Mouse (Mus musculus): ENCODE measurements around the gene Dxo.
"Not testable (repeated sequence)": the region's sequence is repeated elsewhere in the genome, so short reads cannot be mapped to it uniquely, and the experiment has no call there.

Dxo gene

GRCm38 (mm10) chr17:34836856-34837221, at the start of gene Dxo, which contains the start of gene Stk19:
Gene Dxo, plus strand, starts transcription at chr17:34837019.
Gene Stk19, minus strand, starts transcription at chr17:34836945.
- DNase-seq (ENCODE audit: low spot score): peak; percentile 98

DNA sequence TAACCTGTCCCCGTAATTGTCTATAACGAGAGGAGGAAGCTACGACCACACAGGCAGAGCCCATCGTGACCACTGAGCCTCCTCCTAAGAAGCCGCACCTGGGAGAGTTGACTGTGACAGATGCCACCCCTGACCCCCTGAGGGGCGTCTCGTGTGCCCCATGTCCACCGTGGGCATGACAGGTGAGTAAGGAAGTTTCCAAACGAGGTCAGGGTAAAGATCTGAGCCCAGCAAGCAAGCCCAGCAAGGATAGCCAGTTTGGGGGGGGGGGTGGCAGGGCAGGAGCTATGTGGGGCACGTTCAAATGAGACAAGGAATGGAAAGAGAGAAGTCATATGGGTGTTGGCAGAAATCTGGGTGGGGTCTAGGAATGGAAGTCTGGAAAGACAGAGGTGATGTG, 41.8 kb upstream of the Dxo start:
- DNase-seq (ENCODE audit: low spot score): no peak

DNA sequence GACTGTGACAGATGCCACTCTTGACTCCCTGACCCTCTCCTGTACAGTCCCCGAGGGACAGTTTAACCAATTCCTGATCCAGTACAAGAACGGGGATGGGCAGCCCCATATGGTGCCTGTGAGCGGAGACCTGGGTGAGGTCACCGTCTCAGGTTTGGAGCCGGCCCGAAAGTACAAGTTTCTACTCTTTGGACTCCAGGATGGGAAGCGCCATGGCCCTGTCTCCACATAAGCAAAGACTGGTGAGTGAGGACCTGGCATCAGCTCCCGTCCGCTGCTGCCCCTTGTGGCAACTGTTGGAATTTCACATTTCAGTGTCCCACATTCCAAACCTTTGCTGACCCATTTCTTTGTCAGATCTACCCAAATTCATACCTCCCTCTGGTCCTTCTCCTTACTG, 41.2 kb upstream of the Dxo start:
- DNase-seq (ENCODE audit: low spot score): peak; percentile 39

DNA sequence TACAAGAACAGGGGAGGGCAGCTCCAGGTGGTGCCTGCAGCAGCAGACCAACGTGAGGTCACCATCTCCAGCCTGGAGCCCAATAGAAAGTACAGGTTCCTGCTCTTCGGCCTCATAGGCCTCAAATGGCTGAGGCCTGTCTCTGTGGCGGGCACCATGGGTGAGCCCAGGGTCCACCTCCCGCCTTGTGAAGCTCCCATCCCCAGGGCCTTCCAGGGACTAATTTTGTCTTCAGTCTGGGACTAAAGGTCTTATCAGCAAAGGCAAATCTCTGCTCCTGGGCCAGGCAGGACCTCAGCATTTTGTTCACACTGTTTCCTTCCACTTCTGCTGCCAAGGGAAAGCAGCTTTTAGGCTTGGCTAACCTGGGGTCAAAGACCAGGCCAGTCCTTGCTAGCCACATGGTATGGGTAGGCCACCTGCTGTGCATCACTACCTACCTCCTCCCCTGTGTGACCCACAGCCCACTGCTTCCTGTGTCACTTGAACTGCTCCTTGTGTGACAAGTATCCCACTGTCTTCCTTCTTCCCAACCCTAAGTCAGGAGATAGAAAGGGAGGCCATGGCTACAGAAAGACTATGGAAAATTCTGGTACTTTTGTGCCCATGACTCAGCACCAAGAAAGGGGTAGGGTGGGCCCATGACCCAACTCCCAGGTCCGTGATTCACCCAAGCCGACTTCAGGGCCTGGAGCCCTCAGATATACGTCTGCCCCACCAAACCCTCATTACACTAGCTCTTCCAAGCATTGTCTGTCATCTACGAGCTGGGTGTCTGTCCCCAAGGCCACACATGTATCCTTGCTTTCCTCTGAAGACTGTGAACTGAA, 40.3 kb upstream of the Dxo start:
- no peak for DNase-seq (ENCODE audit: low spot score)

DNA sequence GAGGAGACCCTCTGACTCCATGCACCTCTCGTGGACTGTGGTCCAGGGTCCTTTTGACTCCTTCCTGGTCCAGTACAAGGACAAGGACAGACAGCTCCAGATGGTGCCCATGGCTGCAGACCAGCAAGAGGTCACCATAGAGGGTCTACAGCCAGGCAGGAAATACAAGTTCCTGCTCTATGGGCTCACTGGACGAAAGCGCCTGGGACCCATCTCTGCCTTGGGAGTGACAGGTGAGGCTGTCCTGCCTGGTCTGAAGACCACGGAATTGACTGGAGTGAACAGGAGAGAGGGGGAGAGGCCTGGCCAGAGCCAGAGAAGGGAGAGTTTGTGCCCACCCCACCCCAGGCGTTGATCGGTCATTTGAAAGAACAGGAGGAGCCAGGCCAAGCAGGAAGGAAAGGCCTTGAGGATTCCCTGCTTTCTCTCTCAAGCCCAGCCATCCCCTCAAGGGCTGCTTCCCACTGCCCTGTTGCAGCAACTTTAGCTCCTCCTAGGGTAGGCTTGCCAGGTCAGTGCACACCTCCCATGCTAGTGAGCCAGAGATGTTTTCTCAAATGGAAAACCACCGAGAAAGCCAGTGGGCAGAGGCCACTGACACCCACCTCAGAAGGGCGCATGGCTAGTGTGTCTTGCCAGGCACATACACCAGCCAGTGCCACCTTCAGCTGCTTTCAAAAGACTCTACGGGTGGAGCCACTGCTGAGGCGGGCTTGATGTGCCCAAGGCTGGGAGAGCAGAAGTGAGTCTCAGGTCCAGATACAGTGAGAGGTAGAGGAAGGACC, 39.4 kb upstream of the Dxo start:
- not testable (repeated sequence) for DNase-seq (ENCODE audit: low spot score)

GRCm38 (mm10) chr17:34798071-34798470, 38.7 kb upstream of the Dxo start:
- DNase-seq (ENCODE audit: low spot score): not testable (repeated sequence)

DNA sequence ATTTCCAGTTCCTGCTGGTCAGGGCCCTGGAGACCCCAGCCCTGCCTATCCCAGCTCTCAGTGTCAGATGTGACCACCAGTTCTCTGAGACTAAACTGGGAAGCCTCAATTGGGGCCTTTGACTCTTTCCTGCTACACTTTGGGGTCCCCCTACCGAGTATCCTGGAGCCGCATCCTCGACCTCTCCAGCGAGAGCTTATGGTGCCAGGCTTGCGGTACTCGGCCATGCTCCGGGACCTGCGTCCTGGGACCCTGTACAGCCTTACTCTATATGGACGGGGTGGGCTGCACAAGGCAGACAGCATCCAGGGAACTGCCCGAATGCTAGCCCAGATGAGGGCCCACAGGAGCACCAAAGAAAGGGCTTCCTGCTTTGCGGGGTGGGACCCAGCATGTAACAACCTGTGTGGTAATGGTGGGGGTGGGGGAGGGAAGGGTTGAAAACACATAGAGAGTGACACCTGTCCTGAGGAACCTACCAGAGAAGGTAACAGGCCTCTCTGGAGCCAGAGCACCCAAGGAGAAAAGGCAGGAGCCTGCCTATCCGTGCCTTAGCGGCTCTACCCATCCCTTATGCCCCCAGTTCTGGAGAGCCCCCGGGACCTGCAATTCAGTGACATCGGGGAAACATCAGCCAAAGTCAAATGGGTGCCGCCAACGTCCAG, 37.8 kb upstream of the Dxo start:
- DNase-seq (ENCODE audit: low spot score): no peak

- no peak for DNase-seq (ENCODE audit: low spot score)
These were observed 37.3 kb upstream of the Dxo start for GRCm38 (mm10) chr17:34799531-34799925.

- not testable (repeated sequence) for DNase-seq (ENCODE audit: low spot score)
These were observed 36.0 kb upstream of the Dxo start for GRCm38 (mm10) chr17:34800781-34801305.

- DNase-seq (ENCODE audit: low spot score): not testable (repeated sequence)
These were observed 34.1 kb upstream of the Dxo start for GRCm38 (mm10) chr17:34802756-34803155.

DNA sequence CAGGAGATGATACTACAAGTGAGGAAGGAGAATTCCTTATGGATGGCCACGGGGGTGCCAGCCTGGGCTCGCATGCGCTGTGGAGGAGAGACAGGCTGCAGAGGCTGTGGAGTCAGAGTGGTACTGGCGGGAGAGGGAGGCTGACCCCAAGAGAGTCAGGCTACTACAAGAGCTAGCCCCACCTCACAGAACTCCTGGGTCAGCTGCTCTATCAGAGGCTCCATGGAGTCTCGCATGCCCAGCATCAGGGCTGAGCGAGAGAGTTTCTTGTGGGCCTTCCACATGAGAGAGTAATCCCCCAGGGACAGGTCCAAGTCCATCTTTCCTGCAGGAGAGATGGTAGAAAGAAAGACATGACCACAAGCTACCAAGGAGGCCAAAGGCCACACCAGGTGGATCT, 33.5 kb upstream of the Dxo start:
- DNase-seq (ENCODE audit: low spot score): not testable (repeated sequence)

GRCm38 (mm10) chr17:34804301-34804700, 32.5 kb upstream of the Dxo start, which contains the start of gene Cyp21a1:
Gene Cyp21a1, minus strand, starts transcription at chr17:34804561.
- DNase-seq (ENCODE audit: low spot score): not testable (repeated sequence)

- DNase-seq (ENCODE audit: low spot score): no peak
These were observed 31.8 kb upstream of the Dxo start for GRCm38 (mm10) chr17:34804871-34805562.

- no peak for DNase-seq (ENCODE audit: low spot score)
These were observed 29.6 kb upstream of the Dxo start for GRCm38 (mm10) chr17:34807176-34807575.

GRCm38 (mm10) chr17:34808599-34809205, 28.1 kb upstream of the Dxo start:
- no peak for DNase-seq (ENCODE audit: low spot score)

- DNase-seq (ENCODE audit: low spot score): not testable (repeated sequence)
These were observed 26.4 kb upstream of the Dxo start for GRCm38 (mm10) chr17:34810411-34810810.

- DNase-seq (ENCODE audit: low spot score): not testable (repeated sequence)
These were observed 26.0 kb upstream of the Dxo start for GRCm38 (mm10) chr17:34810811-34811210.

GRCm38 (mm10) chr17:34811275-34811674, 25.5 kb upstream of the Dxo start:
- no peak for DNase-seq (ENCODE audit: low spot score)

- not testable (repeated sequence) for DNase-seq (ENCODE audit: low spot score)
These were observed 23.1 kb upstream of the Dxo start for GRCm38 (mm10) chr17:34813747-34814146.

DNA sequence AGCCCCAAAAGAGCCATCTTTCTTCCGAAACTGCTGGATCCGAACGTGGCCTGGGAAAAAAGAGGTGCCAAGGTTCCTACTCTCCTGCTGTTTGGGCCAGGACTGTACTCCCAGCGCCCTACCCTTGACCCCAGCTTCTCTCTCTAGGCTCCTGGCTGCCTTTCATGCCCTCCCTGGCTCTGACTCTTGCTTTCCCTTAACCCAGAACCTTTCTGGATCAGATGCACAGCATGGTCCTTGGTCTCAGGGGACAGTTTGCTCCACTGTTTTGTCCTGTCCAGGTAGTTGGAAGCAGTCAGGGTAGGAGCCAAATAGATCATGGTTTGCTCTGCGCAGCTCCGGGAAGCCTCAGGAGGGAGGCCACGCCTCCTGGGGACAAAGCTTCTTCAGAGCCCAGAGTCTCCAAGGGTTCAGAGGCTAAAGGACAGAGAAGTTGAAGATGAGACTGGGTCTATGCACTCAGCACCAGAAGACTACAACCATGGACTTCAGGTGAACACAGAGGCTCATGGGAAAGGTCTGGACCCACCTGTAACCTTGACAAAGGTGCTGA, 21.9 kb upstream of the Dxo start:
- DNase-seq (ENCODE audit: low spot score): no peak

DNA sequence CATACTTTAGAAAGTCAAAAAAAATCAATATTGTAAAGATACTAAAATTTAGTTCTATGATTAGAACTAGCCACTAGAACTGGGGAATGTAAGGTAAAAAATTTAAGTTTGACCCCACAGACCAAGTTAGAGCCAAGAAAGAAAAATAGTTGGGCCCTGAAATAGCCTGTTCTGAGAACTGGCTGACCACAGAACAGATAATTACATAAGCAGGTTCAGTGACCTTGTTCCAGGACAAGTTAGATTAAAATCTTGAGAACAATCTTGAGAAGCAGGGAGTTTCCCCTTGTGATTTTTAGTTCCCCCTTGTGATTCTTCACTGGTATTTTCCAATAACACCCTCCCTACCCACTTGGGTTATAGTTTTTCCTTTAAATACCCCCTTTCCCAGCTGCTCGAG, 6.0 kb upstream of the Dxo start:
- DNase-seq (ENCODE audit: low spot score): not testable (repeated sequence)
